Mouse (Mus musculus): ENCODE measurements around the gene Cck. TPM values are rescaled to one million over a fixed set of nuclear protein-coding genes. Genes with fewer than 3 reads are reported as not detected.

Gene Cck
- polyA plus RNA-seq, 1 experiment from 2014 or later: 0.85 TPM

DNA sequence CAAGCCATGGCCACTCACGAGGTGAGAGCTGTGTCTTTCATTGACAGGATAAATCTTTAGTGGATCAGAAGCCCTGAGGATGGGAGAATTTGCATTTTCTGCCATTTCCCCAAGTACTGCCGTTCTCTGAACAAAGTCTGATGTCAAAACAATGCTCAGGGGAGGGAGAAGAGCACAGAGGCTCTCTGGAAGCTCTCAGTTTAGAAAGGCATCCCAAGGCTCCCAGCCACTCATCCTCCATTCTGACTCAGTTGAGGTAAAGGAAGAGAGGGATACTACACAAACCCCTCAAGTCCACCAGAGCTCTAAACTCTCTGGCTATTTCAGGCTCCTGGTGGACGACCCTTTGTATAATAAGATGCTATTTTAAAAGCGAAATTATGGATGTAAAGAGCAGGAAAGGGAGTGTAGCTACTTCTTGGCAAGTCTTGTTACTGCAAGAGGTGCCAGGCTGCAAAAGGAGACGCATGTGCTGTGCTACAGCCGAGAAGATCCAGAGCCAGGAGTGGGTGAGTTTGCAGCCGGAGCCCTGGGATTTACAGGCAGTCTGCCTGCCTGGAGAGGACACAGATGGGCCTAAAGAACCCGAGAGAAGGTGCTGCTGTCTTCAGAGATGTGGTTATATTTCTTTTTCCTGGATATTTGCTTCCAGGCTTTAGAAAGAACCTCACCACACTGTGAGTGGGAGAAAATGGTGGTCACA, 11.1 kb upstream of the Cck start:
- Histone ChIP-seq H3K27ac (replicated peaks; ENCODE audit: low read depth, low read length) (no peak overlapping the region), H3K9me3 (ENCODE audit: control insufficient read depth, low read length) (no peaks in the 10 kb centered on the region), H3K4me3 (ENCODE audit: low read depth, low read length) (no peak overlapping the region), H3K36me3 (ENCODE audit: control insufficient read depth, insufficient read depth, low read length) (no peaks in the 10 kb centered on the region), H3K4me2 (ENCODE audit: low read depth, severe bottlenecking) (no peak overlapping the region), H3K9ac (ENCODE audit: low read length) (no peak overlapping the region), H3K4me1 (ENCODE audit: control insufficient read depth, insufficient read depth, low read length) (no peaks in the 10 kb centered on the region), H3K27me3 (ENCODE audit: control insufficient read depth, insufficient read depth, low read length) (no peaks in the 10 kb centered on the region)
- WGBS: 67% methylated on average over 8 of the region's 8 CpGs
- no peak for DNase-seq (ENCODE audit: low spot score)
- no peak for ATAC-seq (ENCODE audit: insufficient number of reproducible peaks, low FRiP score, low TSS enrichment, low read depth)

DNA sequence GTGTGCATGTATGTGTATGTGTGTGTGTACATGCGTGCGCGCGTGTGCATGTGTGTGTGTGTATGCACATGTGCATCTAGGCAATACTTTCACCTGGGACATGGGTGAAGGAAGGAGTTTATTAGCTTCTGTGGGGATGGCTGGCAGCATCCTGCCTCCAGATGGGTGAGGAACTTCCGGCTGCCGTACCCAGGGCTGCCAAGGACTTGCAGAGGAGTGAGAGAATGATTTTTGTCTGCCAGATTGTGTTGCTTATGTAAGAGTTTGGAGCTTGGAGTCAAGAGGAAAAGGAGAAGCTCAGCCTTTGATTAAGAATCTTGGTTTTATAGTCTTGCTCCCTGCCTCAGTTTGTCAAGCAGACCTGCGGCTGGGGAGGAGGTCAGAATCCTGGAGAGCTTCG, 9.9 kb upstream of the Cck start:
- ATAC-seq (ENCODE audit: insufficient number of reproducible peaks, low FRiP score, low TSS enrichment, low read depth) (no peak), DNase-seq (ENCODE audit: low spot score) (no peak)
- H3K4me2 ChIP-seq (ENCODE audit: low read depth, severe bottlenecking): no peak overlapping the region
- no peaks in the 10 kb centered on the region for H3K36me3 ChIP-seq (ENCODE audit: control insufficient read depth, insufficient read depth, low read length)
- H3K27ac ChIP-seq (replicated peaks; ENCODE audit: low read depth, low read length): no peak overlapping the region
- WGBS: 93% methylated on average over 8 of the region's 8 CpGs
- no peaks in the 10 kb centered on the region for H3K27me3 ChIP-seq (ENCODE audit: control insufficient read depth, insufficient read depth, low read length)
- no peak overlapping the region for H3K9ac ChIP-seq (ENCODE audit: low read length)
- H3K9me3 ChIP-seq (ENCODE audit: control insufficient read depth, low read length): no peaks in the 10 kb centered on the region
- no peaks in the 10 kb centered on the region for H3K4me1 ChIP-seq (ENCODE audit: control insufficient read depth, insufficient read depth, low read length)
- no peak overlapping the region for H3K4me3 ChIP-seq (ENCODE audit: low read depth, low read length)

DNA sequence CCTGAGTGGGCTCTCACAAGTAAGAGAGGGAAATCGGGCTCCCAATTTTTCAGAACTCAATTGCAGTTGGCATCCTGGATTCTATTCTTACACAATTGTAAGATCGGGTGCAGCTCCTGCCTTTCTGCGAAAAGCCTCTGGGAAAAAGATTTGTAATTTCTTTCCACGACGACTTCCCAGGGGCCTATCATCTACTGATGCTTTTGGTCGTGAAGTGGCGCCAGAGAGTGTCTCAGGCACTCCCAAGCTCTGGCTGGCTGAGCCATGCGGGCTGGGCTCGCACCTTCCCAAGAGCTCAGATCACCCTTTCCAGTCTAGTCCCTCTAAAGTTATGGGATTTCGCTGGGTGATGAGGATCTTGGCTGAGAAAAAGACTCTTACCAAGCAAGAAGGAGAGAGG, 608 bp upstream of the Cck start:
- H3K9ac ChIP-seq (ENCODE audit: low read length): no peak overlapping the region
- ATAC-seq (ENCODE audit: insufficient number of reproducible peaks, low FRiP score, low TSS enrichment, low read depth) (no peak), DNase-seq (ENCODE audit: low spot score) (no peak)
- WGBS: 30% methylated on average over 10 of the region's 10 CpGs
- peaks cover 39% of the 10 kb centered on the region for H3K27me3 ChIP-seq (ENCODE audit: control insufficient read depth, insufficient read depth, low read length)
- no peak overlapping the region for H3K4me3 ChIP-seq (ENCODE audit: low read depth, low read length)
- no peaks in the 10 kb centered on the region for H3K9me3 ChIP-seq (ENCODE audit: control insufficient read depth, low read length)
- H3K36me3 ChIP-seq (ENCODE audit: control insufficient read depth, insufficient read depth, low read length): no peaks in the 10 kb centered on the region
- no peak overlapping the region for H3K27ac ChIP-seq (replicated peaks; ENCODE audit: low read depth, low read length)
- no peaks in the 10 kb centered on the region; the same call in 1 of the 2 replicates for H3K4me1 ChIP-seq (ENCODE audit: control insufficient read depth, insufficient read depth, low read length)
- no peak overlapping the region for H3K4me2 ChIP-seq (ENCODE audit: low read depth, severe bottlenecking)

DNA sequence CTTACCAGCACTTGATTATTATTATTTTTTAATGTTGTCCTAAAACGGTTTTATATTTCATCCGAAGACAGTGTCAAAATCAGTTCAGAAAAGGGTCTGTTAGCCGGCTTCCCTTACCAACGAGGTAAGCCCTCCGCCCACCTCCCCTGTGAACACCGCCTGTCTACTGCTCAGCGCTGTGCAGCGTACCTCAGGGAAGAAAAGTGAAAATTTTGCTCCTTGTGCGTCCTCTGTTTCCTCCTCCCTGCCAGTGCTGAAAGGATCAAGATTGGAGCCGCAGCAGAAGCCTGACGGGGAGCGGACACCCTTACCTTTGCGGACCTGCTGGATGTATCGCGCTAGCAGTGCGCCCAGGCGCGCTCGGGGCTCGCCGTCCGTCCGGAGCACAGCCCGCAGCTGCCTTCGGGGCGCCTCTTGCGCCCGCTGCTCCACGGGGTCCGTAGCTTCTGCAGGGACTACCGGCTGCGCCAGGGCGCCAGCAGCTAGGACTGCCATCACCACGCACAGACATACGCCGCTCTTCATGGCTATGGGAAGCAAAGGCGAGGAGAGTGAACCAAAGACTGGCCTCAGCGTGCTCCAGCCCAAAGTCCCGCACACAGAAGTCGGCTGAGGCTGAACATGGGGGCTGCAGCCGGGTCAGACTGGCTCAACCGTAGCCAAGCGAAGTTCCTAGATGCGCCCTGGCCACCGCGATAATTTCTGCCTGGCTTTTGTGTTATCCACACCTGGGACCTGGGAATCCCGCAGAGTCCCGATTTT, 1.3 kb downstream of the Cck start:
- peaks cover 39% of the 10 kb centered on the region for H3K27me3 ChIP-seq (ENCODE audit: control insufficient read depth, insufficient read depth, low read length)
- no peaks in the 10 kb centered on the region; the same call in 1 of the 2 replicates for H3K4me1 ChIP-seq (ENCODE audit: control insufficient read depth, insufficient read depth, low read length)
- no peak for ATAC-seq (ENCODE audit: insufficient number of reproducible peaks, low FRiP score, low TSS enrichment, low read depth)
- H3K9ac ChIP-seq (ENCODE audit: low read length): peak overlapping the region; percentile 27; the same call in 1 of the 2 replicates
- peak; percentile 58 for DNase-seq (ENCODE audit: low spot score)
- H3K9me3 ChIP-seq (ENCODE audit: control insufficient read depth, low read length): no peaks in the 10 kb centered on the region
- no peak overlapping the region for H3K27ac ChIP-seq (replicated peaks; ENCODE audit: low read depth, low read length)
- no peaks in the 10 kb centered on the region for H3K36me3 ChIP-seq (ENCODE audit: control insufficient read depth, insufficient read depth, low read length)
- peak overlapping the region; percentile 20 for H3K4me3 ChIP-seq (ENCODE audit: low read depth, low read length)
- H3K4me2 ChIP-seq (ENCODE audit: low read depth, severe bottlenecking): peak overlapping the region; percentile 55
- 2% methylated on average over 48 of the region's 48 CpGs for WGBS

DNA sequence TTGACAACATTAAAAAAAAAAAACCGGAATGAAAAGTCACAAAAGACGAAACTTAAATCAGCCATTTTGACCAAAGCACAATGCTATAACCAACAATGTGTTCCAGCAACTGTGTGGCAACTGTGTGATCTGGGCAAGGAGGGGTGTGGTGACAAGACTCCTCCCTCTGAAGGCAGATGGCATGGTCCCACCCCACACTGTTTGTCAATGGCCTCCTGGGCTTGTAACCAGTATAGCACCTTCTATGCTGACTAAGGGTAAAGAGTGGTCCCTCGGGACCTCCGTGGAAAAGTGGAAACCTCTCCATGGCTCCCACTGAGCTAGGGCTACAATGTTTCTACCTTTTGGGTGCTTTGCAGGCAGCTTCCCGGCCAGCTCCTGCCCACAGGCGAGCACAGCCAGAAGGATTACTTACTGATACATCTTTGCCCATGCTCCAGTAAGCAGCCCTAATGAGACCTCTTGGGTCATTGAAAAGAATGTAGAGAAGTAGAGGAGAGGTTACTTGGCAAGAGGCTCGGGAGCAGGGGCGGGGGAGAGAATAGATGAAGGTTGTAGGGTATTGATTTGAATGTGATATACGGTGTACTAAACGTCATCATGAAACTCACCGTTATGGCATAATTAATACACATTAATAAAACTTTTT, 3.8 kb downstream of the Cck start:
- H3K27me3 ChIP-seq (ENCODE audit: control insufficient read depth, insufficient read depth, low read length): peaks cover 38% of the 10 kb centered on the region
- DNase-seq (ENCODE audit: low spot score) (no peak), ATAC-seq (ENCODE audit: insufficient number of reproducible peaks, low FRiP score, low TSS enrichment, low read depth) (no peak)
- H3K4me3 ChIP-seq (ENCODE audit: low read depth, low read length): no peak overlapping the region
- H3K27ac ChIP-seq (replicated peaks; ENCODE audit: low read depth, low read length): no peak overlapping the region
- no peak overlapping the region for H3K4me2 ChIP-seq (ENCODE audit: low read depth, severe bottlenecking)
- no peaks in the 10 kb centered on the region for H3K36me3 ChIP-seq (ENCODE audit: control insufficient read depth, insufficient read depth, low read length)
- no peaks in the 10 kb centered on the region for H3K9me3 ChIP-seq (ENCODE audit: control insufficient read depth, low read length)
- no peaks in the 10 kb centered on the region; the same call in 1 of the 2 replicates for H3K4me1 ChIP-seq (ENCODE audit: control insufficient read depth, insufficient read depth, low read length)
- no peak overlapping the region for H3K9ac ChIP-seq (ENCODE audit: low read length)
- WGBS: 81% methylated on average over 11 of the region's 11 CpGs

DNA sequence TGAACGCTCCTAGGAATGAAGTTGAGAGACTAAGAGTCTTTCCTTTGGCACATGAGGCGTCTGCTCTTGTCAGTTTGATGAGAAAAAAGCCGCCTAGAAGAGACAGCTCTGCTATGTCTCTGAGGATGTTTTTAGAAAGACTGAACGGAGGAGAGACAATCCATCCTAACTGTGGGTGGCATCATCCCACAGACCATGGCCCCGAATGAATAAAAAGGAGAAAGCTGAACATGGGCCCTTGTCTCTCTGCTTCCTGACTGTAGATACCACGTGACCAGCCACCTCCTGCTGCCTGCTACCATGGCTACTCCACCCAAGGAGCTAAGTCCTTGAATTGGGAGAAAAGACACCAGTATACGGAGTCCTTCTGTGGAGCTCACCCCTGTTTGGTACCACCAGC, 8.3 kb downstream of the Cck start:
- WGBS: 72% methylated on average over 7 of the region's 7 CpGs
- H3K27me3 ChIP-seq (ENCODE audit: control insufficient read depth, insufficient read depth, low read length): no peaks in the 10 kb centered on the region
- H3K27ac ChIP-seq (replicated peaks; ENCODE audit: low read depth, low read length): no peak overlapping the region
- H3K9me3 ChIP-seq (ENCODE audit: control insufficient read depth, low read length): no peaks in the 10 kb centered on the region
- DNase-seq (ENCODE audit: low spot score) (no peak), ATAC-seq (ENCODE audit: insufficient number of reproducible peaks, low FRiP score, low TSS enrichment, low read depth) (no peak)
- no peaks in the 10 kb centered on the region for H3K4me1 ChIP-seq (ENCODE audit: control insufficient read depth, insufficient read depth, low read length)
- no peak overlapping the region for H3K4me3 ChIP-seq (ENCODE audit: low read depth, low read length)
- no peaks in the 10 kb centered on the region for H3K36me3 ChIP-seq (ENCODE audit: control insufficient read depth, insufficient read depth, low read length)
- H3K9ac ChIP-seq (ENCODE audit: low read length): no peak overlapping the region
- no peak overlapping the region for H3K4me2 ChIP-seq (ENCODE audit: low read depth, severe bottlenecking)

DNA sequence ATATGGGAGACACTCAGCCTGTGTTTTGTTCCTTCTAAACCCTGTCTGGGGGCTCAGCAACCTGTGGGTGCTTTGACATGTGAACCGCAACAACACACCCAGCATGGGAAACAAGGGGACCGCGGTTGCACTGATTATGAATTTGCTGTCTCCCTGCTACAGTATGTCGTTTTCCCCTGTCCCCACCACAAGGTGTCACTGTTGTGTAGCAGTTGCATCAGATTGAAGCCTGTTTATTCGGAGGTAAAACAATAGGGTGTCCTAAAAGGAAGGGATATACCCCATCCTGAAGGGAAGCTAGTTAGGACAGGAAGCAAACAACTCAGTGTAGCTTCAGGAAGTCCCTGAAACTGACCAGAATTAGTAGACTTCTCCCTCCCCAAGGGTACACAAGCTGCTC, 16.0 kb downstream of the Cck start:
- H3K27me3 ChIP-seq (ENCODE audit: control insufficient read depth, insufficient read depth, low read length): no peaks in the 10 kb centered on the region
- no peak overlapping the region for H3K4me3 ChIP-seq (ENCODE audit: low read depth, low read length)
- H3K9ac ChIP-seq (ENCODE audit: low read length): no peak overlapping the region
- H3K4me1 ChIP-seq (ENCODE audit: control insufficient read depth, insufficient read depth, low read length): no peaks in the 10 kb centered on the region
- H3K27ac ChIP-seq (replicated peaks; ENCODE audit: low read depth, low read length): no peak overlapping the region
- DNase-seq (ENCODE audit: low spot score) (peak; percentile 81), ATAC-seq (ENCODE audit: insufficient number of reproducible peaks, low FRiP score, low TSS enrichment, low read depth) (no peak)
- H3K4me2 ChIP-seq (ENCODE audit: low read depth, severe bottlenecking): no peak overlapping the region
- no peaks in the 10 kb centered on the region for H3K9me3 ChIP-seq (ENCODE audit: control insufficient read depth, low read length)
- 36% methylated on average over 5 of the region's 5 CpGs for WGBS
- H3K36me3 ChIP-seq (ENCODE audit: control insufficient read depth, insufficient read depth, low read length): no peaks in the 10 kb centered on the region

DNA sequence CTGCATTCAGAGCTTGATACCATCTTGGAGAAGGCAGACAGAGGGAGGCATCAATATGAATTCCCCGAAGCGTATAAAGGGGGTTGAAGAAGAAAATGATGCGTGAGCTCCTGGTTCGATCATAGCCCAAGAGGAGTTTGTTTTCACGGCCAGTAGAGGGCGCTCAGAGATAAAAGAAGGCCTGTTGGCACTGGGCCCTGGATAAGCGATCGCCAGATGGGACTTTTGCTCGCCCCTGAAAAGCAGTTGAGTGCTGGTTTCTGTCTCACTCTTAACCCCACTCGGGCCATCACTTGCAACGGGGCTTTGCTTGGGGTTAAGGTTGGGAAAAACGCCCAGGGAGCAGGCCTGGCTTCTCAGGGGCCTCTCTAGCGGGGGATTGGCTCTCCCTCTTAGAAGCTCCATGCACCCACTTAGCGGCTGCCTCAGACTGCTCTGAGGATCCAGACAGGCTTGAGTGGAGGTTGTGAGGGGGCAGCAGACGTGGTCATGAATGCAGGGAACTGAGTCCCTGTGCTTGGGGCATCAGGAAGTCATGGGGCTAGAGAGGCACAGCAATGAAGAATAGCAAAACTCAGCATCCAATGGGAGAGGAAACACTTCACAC, 18.1 kb downstream of the Cck start:
- Histone ChIP-seq H3K4me1 (ENCODE audit: control insufficient read depth, insufficient read depth, low read length) (no peaks in the 10 kb centered on the region), H3K27me3 (ENCODE audit: control insufficient read depth, insufficient read depth, low read length) (no peaks in the 10 kb centered on the region), H3K9ac (ENCODE audit: low read length) (peak overlapping the region; percentile 34; the same call in 1 of the 2 replicates), H3K4me2 (ENCODE audit: low read depth, severe bottlenecking) (no peak overlapping the region), H3K27ac (replicated peaks; ENCODE audit: low read depth, low read length) (no peak overlapping the region), H3K36me3 (ENCODE audit: control insufficient read depth, insufficient read depth, low read length) (no peaks in the 10 kb centered on the region), H3K4me3 (ENCODE audit: low read depth, low read length) (no peak overlapping the region), H3K9me3 (ENCODE audit: control insufficient read depth, low read length) (no peaks in the 10 kb centered on the region)
- WGBS: 16% methylated on average over 15 of the region's 15 CpGs
- DNase-seq (ENCODE audit: low spot score): peak; percentile 86
- peak; percentile 46; the same call in 1 of the 2 replicates for ATAC-seq (ENCODE audit: insufficient number of reproducible peaks, low FRiP score, low TSS enrichment, low read depth)

Data from limb, embryonic 11.5 days (tissue).